Mouse (Mus musculus): ENCODE results near the gene Olfr945.

Olfr945 gene

DNA sequence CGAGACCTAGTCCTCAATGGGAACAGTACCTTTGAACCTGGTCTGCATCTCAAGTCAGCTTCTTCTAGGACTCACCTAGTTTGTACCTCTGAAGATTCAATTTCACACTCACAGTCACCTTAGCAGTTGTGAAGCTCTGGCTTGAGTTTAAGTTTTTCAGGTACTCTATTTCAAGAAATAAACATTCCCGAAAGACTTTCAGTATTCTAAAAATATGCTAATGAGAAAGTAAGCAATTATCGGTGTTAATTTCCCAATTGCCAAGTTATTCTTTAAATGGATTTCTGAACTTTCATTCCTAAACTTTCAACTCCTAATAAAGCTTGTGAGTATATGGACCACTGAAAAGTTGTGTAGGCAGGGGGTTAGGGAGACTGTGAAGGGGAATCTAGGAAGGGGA, at the start of gene Olfr945:
Gene Olfr945 (minus strand): TSS at position 101 of the 400 bp plus-strand sequence.
- no peak for DNase-seq (ENCODE audit: low spot score)

DNA sequence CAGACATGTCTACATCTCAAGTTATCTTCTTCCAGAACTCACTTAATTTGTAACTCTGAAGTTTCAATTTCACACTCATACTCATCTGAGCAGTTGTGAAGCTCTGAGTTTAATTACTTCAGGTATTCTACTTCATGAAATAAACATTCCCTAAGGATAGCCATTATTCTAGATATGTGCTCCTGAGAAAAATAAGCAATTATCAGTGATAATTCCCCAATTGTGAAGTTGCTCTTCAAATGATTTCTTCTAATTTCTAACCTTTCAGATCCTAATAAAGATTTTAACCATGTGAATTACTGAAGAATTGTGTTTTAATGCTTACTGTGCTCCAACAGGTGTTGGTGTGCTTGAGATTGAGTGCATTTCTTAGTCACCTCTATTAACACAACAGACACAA, 49.3 kb upstream of the Olfr945 start, which contains the start of gene Olfr948:
Gene Olfr948 (minus strand): TSS at position 101 of the 400 bp plus-strand sequence.
- DNase-seq (ENCODE audit: low spot score): no peak

- no peak for DNase-seq (ENCODE audit: low spot score)
These were observed 10.5 kb upstream of the Olfr945 start for GRCm38 (mm10) chr9:39287136-39287535.

GRCm38 (mm10) chr9:39249894-39250293, 26.7 kb downstream of the Olfr945 start, which contains the start of gene Olfr1537:
TSS of gene Olfr1537 (minus strand) at chr9:39249994.
- DNase-seq (ENCODE audit: low spot score): no peak

All from layer of hippocampus, adult 9-10 months (tissue).